Mouse (Mus musculus) central nervous system, embryonic 11.5 days (tissue): ENCODE data around the gene Samd13. TPM values are rescaled to one million over a fixed set of nuclear protein-coding genes. Genes with fewer than 3 reads are reported as not detected.

Experiments
- polyA plus RNA-seq: library from polyadenylated mRNA; depleted of rRNA; stranded (reverse); fragments of >200 nt; gene quantifications from 2 replicates; pipeline ENCODE4 v1.2.3, GENCODE M21; 2012; rRNA removed

The Samd13 gene
- polyA plus RNA-seq: 0.26 and 0.42 TPM in 2 replicates

GRCm38 (mm10) chr3:146684811-146685675 is at the start of gene Samd13:
Gene Samd13 (minus strand): TSS chr3:146685592.

GRCm38 (mm10) chr3:146651217-146651616 is 34.2 kb downstream of the Samd13 start, which contains the start of gene 4930503B20Rik:
Gene 4930503B20Rik (minus strand): TSS chr3:146651317.

GRCm38 (mm10) chr3:146615496-146615895 is 69.9 kb downstream of the Samd13 start, which contains the start of gene Dnase2b:
Gene Dnase2b (minus strand): TSS chr3:146615596.

Other genes with a start within 250 kb of the Samd13 start
- 2.1 and 4.1 TPM in 2 replicates for gene Ctbs, start 235.8 kb downstream of the Samd13 start, polyA plus RNA-seq
- 9.0 and 11.3 TPM in 2 replicates for gene Spata1, start 185.8 kb downstream of the Samd13 start, polyA plus RNA-seq
- gene Gng5, start 185.8 kb downstream of the Samd13 start, polyA plus RNA-seq: 203 and 429 TPM in 2 replicates
- 55.2 and 63.2 TPM in 2 replicates for gene Rpf1, start 164.2 kb downstream of the Samd13 start, polyA plus RNA-seq
- 0.16 TPM in 1 of 2 replicates, not detected in the other for gene Uox, start 115.2 kb downstream of the Samd13 start, polyA plus RNA-seq
- 0.05 TPM in 1 of 2 replicates, not detected in the other for gene Dnase2b, start 70.0 kb downstream of the Samd13 start, polyA plus RNA-seq
- 0.12 TPM in 1 of 2 replicates, not detected in the other for gene 4930503B20Rik, start 34.3 kb downstream of the Samd13 start, polyA plus RNA-seq
- 34.6 and 48.9 TPM in 2 replicates for gene Prkacb, start 127.4 kb upstream of the Samd13 start, polyA plus RNA-seq
- 4.6 and 6.6 TPM in 2 replicates for gene Ttll7, start 166.8 kb upstream of the Samd13 start, polyA plus RNA-seq